Mouse (Mus musculus) urinary bladder, postnatal 14 days (tissue): ENCODE measurements around the gene Eps8l1.
"Not testable (repeated sequence)": the region's sequence is repeated elsewhere in the genome, so short reads cannot be mapped to it uniquely, and the experiment has no call there.

Source experiments
- DNase-seq: peaks from one replicate; pipeline ENCODE4 v3.0.0; 2021; ENCODE audit warnings: low spot score

Eps8l1 gene

DNA sequence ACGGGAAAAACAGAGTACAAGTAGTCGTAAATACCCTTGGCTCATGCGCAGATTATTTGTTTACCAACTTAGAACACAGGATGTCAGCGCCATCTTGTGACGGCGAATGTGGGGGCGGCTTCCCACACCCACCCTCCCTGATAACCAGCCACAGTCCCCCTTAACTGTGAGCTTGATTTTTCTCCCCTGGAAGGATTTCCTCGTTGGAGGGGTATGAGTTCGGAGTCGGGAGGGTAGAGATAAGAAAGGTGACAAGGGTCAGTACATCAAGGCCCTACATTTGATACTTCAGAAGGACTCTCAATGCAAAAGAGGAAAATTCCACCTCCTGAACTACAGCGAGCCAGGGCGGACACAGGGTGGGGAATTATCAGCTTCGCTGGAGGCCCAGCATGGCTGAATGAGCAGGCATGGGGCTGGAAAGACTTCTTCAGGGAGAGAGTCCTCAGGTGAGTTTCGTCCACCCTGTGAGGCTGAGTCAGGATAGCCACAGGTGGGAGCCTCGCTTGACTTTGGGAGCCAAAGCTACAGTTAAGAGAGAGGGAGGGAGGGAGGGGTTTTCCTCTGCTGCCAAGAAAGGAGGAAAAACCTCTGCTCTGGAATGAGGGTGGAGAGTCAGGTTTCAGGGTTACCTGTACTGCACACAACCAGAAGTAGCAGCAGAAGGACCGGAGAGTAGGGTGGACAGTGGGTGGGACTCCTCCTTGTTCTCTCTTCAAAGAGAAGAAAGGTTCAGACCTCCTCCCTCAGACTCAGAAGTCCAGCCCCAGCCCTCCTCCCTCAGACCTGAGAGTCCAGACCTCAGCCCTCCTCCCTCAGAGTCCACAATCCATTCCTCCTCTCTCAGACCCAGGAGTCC is at the start of gene Eps8l1:
Gene Eps8l1 (plus strand): TSS at position 99 of the 859 bp plus-strand sequence.
- DNase-seq = no peak

DNA sequence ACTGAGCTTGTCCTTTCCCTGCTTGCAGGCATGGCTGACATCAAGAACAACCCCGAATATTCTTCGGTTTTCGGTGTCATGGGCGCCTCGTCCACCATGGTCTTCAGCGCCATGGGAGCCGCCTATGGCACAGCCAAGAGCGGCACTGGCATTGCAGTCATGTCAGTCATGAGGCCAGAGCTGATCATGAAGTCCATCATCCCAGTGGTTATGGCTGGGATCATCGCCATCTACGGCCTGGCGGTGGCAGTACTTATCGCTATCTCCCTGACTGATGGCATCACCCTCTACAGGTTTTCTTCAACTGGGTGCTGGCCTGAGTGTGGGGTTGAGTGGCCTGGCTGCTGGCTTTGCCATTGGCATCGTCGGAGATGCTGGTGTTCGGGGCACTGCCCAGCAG is 48.1 kb upstream of the Eps8l1 start:
- DNase-seq = not testable (repeated sequence)

DNA sequence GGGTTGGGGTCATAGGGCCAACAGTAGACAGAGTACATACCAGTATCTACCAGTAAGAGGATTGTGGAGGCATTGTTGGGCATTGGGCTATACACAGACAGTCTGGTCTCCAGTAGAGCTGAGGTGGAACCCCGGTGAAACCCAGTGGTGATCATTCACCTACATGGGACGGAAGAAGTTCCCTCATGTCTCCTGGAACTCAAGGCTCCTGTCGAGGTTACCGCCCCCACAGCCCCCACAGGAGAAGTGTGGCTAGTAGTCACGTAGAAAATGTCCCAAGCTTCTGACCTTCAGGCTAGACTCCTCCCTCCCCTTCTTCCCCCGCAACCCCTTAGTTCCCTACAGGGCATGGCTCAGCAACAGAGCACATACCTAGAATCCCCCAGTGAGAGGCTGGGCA is 40.8 kb upstream of the Eps8l1 start:
- no peak for DNase-seq

DNA sequence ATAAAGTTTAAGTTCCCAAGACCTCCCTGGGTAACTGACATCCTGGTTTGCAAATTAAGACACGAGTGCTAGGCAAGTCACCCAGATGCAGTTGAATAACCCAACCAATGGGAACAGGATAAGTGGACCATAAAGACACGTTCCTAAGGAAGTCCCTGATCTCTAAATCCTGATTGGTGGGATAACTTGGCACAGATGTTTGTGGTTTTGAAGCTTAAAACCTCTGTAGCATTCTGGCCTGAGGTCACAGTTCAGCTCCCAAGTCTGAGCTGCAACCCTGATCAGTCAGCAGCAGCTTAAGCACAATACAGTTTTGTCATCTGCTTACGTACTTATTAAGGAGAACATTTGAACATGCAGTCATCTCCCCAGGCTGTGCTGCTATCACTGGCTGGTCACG is 40.2 kb upstream of the Eps8l1 start:
- DNase-seq = no peak

DNA sequence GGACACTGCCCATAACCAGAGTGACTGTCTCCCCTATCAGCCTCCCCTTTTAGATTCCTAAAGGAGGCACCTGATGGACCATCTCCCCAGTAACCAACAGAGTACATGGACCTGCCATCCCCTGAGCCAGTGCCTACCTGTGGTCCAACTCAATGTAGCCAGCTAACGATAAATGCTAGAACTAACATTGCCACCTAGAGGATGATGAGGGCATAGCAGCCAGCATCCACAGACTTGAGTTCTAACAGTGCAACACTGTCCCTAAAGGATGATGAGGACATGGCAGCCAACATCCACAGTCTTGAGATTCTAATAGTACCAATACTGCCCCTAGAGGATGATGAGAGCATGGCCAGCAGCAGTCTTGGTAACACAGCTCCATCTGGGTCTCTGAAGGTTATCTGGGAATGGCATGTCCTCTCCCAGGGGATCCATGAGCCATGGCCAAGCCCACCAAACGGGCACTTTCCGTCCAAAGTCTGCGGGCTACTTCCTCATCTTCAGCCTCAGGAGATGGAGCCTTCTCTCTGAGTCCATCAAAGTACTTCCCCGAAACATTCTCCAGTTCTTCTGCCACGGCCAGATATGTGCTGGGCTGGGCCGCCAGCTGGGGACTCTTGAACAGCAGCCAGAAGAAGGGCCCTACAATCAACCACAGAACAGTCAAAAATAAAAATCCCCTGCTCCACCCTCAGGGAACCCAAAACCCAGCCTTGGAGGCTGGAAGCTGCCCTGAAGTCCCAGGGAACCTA is 33.1 kb upstream of the Eps8l1 start:
- peak; percentile 90 for DNase-seq

DNA sequence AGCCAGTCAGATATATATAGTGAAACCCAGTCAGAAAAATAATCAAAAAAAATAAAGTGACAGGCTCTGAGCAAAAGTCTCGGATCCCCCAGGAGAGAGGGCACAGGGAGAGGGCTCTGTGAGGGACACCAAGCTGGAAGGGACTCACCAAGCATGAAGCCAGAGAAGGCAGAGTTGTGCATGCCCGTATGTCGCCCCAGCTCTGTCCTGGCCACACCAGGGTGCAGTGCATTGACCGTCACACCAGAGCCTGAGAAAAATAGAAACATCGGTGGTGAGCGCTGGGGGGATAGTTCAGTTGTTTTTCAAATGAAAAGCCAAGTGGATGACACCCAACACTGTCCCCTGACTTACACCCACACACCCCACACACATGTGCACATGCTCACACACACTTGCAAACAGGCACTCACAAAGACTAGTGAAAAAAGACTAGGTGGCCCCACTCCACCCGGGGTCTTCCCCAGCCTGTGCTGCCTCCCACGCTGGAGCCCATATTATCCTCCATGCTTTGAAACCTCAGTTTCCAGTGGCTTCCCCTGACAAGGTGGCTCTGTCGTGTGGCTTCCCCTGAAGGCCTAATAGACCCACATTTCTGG is 30.1 kb upstream of the Eps8l1 start:
- DNase-seq = no peak

DNA sequence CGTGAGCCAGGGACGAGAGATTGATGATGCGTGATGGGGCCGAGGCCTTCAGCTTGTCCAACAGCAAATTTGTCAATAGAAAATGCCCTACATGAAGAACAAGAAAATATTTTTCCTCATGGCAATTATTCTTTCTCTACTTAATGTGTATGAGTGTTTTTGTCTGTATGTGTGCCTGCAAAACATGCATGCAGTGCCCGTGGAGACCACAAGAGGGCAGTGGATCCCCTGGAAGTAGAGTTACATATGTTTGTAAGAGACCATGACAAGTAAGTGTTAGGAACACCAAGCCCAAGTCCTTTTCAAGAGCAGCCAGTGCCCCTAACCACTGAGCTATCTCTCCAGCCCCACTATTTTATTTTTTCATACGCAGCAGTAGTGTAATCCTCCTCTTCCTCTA is 28.9 kb upstream of the Eps8l1 start:
- peak; percentile 81 for DNase-seq

DNA sequence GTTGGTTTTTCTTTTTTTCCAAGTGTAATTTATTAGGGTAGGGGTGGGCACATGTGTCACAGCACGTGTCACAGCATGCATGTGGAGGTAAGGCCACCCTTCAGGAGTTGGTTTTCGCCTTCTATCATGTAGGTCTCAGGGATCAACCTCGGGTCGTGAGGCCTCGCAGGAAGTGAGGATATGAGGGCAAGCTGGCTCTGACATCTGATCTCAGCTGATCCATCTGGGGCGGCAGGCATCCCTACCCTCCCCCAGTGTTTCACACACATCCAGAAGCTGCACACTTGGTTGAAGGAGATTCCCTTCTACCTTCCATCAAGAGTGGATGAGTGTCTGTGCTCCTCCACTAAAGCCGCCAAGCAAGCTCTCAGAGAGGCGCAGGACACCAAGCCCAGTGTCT is 28.4 kb upstream of the Eps8l1 start:
- DNase-seq = no peak

DNA sequence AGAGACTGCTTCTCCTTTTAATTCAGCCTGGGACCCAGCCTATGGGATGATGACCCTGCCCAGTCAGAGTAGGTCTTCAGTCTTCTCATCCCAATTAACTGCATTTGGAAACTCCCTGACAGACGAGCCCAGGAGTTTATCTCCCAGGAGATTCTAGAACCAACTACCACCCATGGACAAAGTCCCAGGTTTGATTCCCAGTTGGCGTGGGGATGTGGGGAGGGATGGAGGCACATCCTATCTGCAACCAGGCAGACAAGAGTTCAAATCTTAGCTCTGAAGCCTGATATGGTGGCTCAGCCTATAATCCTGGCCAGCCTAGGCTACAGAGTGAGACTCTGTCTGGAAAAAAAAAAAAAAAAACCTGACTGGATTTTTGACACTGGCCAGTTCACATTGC is 22.8 kb upstream of the Eps8l1 start:
- DNase-seq = no peak

DNA sequence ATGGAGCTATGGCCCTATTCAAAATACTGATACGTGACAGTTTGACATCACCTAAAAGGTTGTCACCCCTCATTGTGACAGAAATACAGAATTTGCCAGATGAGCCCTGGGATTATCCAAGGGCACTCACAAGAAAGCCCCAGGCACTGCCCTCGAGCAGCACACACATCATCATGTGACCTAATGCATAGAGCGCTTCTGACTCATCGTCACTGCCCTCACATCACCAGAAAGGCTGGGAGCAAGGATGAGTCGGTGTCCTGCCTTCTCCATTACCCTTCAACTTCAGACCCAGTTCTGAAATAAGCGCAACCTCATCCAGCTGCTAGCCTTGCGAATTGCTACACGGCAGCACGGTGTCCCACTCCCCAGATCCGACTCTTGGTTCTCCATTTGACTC is 19.9 kb upstream of the Eps8l1 start:
- no peak for DNase-seq

DNA sequence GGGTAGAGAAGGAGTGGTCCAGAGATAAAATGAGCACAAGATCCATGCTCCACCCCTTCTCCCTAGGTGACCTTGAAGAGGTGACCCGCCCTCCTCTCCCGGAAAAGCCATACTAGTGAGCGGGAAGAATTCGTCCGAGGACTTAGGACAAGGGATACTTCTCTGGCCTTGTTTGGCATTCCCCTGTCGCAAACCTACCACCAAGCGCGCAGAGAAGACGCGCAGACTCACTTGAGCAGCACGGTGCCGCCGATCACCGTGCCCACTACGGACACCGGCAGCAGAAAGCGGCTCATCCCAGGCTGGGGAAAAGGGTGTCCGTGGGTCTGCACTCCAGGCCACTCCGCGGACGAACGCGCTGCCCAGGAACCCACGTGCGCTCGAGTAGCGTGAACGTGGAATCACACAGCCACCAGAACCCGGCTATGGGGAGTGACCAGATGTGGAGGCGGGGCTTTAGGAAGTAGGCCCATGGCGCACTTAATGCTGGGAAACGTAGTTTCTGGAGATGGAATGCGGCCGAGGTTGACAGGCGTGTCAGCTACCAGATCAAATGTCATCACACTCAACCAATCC is 15.2 kb upstream of the Eps8l1 start, which contains the start of gene Rdh13:
Gene Rdh13 (minus strand): TSS at position 434 of the 576 bp plus-strand sequence.
- DNase-seq = peak; percentile 90

DNA sequence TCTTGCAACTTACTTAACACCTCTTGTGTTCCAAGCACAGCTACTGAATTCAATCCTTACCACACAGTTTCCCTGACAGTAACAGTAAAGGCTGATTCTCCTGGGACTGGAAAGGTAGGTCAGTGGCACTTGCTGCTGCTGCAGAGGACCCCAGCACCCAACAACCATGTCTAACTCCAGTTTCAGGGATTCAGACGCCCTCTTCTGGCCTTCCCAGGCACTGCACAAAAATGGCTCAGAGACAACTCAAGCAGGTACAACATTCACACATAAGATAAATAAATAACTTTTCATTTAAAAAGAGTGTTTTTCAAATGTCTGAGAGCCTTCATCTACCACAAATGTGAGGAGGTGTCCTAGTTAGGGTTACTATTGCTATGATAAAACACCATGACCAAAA is 13.3 kb upstream of the Eps8l1 start:
- DNase-seq = no peak

DNA sequence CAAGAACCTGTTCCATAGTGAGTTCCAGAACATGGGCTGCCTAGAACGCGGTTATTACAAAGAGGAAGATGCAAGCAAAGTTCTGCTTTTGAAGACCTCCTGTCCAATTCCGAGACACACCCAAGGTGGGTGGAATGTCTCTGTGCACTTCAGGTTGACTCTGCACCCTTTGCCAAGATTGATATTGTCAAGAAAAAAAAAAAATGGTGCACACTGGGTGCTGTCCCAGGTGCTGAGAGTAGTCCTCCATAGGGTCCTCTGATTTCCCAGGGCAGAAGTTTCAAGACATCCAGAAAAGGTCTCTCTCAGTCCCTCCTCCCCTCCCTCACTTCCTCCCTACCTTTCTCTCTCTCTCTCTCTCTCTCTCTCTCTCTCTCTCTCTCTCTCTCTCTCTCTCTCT is 12.0 kb upstream of the Eps8l1 start:
- DNase-seq = no peak

DNA sequence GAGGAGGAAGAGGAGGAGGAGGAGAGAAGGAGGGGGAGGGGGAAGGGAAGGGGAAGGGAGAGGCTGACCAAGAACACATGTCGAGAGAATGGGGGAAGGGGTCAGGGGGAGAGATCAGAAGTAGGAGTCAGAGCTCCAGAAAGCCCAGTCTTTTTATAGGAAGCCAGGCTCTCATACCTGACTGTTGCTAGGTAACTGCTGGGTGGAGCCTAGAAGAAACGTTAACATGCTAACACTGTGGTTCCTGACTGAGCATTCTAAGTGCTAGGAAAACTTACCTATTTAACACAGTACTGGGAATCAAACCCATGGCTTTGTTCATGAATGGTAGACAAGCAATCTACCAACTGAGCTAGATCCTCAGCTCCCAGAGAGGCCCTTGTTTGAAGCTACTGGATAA is 11.3 kb upstream of the Eps8l1 start:
- DNase-seq = no peak

DNA sequence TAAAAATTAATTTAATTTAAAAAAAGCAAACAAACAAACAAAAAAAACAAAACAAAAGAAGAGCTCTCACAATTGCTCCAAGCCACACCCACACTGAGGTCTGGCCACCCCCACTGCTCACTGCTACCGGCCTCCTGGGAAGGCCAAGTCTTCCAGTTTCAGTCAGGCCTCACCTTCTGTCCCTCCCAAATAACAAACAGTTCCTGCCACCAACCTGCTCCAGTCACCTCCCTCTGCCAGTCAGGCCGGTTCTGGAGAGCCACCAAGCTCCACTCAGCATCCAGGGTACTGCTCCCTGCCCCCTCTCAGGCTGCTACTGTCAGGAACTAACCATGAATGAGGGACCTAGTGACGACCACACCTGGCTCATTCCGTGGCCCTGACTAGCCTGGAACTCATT is 7.8 kb upstream of the Eps8l1 start:
- peak; percentile 78 for DNase-seq

DNA sequence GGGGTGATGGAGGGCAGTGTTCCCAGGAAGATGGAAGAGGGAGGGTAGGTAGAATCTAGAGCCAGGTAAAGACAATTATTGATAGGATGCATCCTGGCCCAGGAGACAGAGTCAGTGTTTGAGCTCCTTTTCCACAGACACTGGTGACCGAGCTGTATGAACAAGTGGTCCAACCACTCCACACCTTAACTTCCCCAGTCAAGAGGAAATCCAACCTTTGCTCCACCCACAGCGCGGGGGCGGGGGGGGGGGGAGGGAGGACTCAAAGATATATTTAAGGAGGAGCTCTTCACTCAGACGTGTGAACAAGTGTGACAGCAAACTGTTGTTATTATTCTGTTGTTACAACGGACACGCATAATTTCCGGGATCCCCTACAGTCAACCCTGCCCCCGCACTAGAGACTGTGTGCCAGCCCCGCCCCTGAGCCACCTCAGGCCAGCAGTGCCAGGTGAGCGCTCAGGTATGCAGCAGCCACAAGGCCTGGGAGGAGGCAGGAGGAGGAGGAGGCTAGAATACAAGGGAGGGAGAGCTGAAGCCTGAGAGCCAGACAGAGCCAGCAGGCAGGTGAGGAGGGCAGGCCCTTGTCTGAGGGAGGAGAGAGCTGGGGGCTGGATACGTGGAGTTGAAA is 3.8 kb downstream of the Eps8l1 start:
- peak; percentile 84 for DNase-seq

DNA sequence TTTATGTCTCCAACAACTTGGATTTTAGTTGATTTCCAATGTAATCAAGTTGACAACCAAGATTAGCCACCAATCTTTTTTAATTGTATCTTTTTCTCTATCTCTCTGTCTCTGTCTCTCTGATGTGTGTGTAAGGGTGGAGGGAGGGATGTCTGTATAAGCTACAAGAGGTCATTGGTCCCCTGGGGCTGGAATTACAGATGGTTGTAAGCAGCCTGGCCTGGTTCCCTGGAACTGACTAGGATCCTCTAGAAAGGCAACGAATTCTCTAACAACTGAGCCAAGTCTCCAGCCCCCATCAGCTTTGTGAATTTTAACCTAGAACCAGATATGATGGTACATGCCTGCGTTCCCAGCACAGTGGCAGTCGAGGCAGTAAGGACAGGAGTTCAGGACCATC is 7.3 kb downstream of the Eps8l1 start:
- DNase-seq = no peak

DNA sequence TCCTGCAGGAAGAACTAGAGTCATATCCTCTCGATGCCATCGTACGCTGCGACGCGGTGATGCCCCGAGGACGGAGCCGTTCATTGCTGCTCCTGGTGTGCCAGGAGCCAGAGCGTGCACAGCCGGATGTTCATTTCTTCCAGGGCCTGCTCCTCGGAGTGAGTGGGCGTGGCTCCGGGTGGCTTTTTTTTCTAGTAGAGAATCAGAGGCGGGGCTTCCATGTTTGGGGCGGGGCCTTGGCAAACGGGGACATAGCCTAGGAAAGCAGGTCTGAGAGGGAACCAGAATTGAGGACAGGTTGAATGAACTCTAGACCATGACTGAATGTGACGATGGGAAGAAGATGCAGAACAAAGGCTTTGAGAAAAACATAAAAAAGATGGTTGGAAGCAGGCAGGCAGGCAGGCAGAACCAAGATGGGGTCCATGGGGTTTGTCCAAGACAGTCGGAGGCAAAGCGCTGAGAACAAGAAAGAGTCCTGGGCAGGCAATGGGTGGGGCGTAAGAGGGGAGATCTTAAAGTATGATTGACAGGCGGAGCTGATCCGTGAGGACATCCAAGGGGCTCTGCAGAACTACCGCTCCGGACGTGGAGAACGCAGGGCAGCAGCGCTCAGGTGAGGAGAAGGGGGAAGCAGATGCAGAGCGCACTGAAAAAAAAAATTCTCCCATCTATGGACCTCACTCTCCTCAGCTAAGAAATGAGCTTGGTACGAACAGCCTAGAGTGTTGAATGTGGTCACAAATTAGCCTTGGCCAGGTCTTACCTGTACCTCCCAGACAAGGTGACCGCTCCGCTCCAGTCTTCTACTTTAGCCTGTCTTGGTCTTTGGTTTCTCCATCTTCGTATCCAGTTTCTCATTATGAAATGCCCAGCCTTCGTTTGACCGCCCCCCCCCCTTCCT is 10.1 kb downstream of the Eps8l1 start:
- peak; percentile 83 for DNase-seq

DNA sequence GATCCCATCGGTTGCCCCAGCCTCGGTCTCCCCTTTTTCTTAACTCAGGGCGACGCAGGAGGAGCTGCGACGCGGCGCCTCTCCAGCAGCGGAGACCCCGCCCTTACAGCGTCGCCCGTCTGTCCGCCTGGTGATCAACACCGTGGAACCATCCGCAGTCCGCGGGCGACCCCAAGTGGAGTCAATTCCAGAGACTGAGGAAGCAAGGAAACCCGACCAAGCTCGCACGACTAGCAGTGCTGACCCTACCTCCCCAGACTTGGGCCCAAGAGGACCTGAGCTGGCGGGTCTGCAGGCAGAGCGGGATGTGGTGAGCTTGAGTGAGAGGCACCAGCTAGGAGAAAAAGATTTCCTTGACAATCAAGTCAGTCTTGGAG is 10.7 kb downstream of the Eps8l1 start:
- peak; percentile 90 for DNase-seq

DNA sequence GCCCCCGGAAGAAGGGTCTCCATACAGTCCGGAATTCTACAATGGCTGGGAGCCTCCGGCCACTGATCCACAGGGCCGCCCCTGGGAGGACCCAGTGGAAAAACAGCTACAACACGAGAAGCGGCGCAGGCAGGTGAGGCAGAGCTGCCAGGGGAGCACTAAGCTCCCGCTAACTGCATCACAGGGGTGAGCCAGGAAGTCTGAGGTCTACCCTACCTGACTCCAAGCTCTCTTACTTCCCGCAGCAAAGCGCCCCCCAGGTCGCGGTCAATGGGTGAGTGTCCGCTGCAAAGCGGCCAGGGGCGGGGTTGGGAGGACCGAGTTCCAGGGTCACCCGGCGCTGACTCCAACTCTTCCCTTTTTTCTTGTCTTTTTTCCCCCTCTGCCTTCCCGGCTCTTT is 13.5 kb downstream of the Eps8l1 start:
- no peak for DNase-seq
